Mouse (Mus musculus): ENCODE measurements around the gene Thap8. TPM values are rescaled to one million over a fixed set of nuclear protein-coding genes. Genes with fewer than 3 reads are reported as not detected.

The Thap8 gene
- polyA plus RNA-seq, 1 experiment from 2014 or later = 0.52 TPM

GRCm38 (mm10) chr7:30323795-30324194 is 43.9 kb downstream of the Thap8 start, which contains the start of gene Sdhaf1:
Sdhaf1 (minus strand) TSS chr7:30323895.
- 0 out of 2 replicates have a peak, but pooled peaks cover 12% of the 10 kb centered on the region for H3K27me3 ChIP-seq (replicated peaks)
- H3K27ac ChIP-seq = no peak within 1 kb of the TSS
- peak within 1 kb of the TSS; percentile 83 for H3K4me3 ChIP-seq
- 81% methylated on average over 3 of the region's 3 CpGs for WGBS
- H3K4me2 ChIP-seq (replicated peaks) = peak within 1 kb of the TSS; percentile 83
- peaks cover 22% of the 10 kb centered on the region for H3K4me1 ChIP-seq
- 0 out of 2 replicates have a peak, but pooled peaks cover 5% of the 10 kb centered on the region for H3K9me3 ChIP-seq
- 0 out of 2 replicates have a peak, but pooled peaks cover 4% of the 10 kb centered on the region for H3K36me3 ChIP-seq
- no peak for ATAC-seq (ENCODE audit: low FRiP score, low read depth)
- H3K9ac ChIP-seq = 0 out of 2 replicates have a peak within 1 kb of the TSS, but pooled peaks have one; percentile 86

- 0 out of 2 replicates have a peak, but pooled peaks cover 15% of the 10 kb centered on the region for H3K27me3 ChIP-seq (replicated peaks)
- H3K9ac ChIP-seq = no peak overlapping the region
- no peak overlapping the region for H3K27ac ChIP-seq
- peaks cover 22% of the 10 kb centered on the region for H3K4me1 ChIP-seq
- H3K4me3 ChIP-seq = no peak overlapping the region
- H3K36me3 ChIP-seq = 0 out of 2 replicates have a peak, but pooled peaks cover under 1% of the 10 kb centered on the region
- no peak overlapping the region for H3K4me2 ChIP-seq (replicated peaks)
- 83% methylated on average over 5 of the region's 5 CpGs for WGBS
- H3K9me3 ChIP-seq = 0 out of 2 replicates have a peak, but pooled peaks cover 5% of the 10 kb centered on the region
- ATAC-seq (ENCODE audit: low FRiP score, low read depth) = no peak
These were observed 44.5 kb downstream of the Thap8 start for GRCm38 (mm10) chr7:30324300-30324944.

GRCm38 (mm10) chr7:30325364-30325763 is 45.5 kb downstream of the Thap8 start:
- 0 out of 2 replicates have a peak, but pooled peaks cover 15% of the 10 kb centered on the region for H3K27me3 ChIP-seq (replicated peaks)
- ATAC-seq (ENCODE audit: low FRiP score, low read depth) = no peak
- H3K4me1 ChIP-seq = peaks cover 22% of the 10 kb centered on the region
- WGBS = 42% methylated on average over 2 of the region's 2 CpGs
- no peaks in the 10 kb centered on the region for H3K36me3 ChIP-seq
- no peak overlapping the region for H3K4me3 ChIP-seq
- H3K27ac ChIP-seq = no peak overlapping the region
- no peak overlapping the region for H3K4me2 ChIP-seq (replicated peaks)
- no peak overlapping the region for H3K9ac ChIP-seq
- H3K9me3 ChIP-seq = 0 out of 2 replicates have a peak, but pooled peaks cover 5% of the 10 kb centered on the region

- no peak for ATAC-seq (ENCODE audit: low FRiP score, low read depth)
- 0 out of 2 replicates have a peak, but pooled peaks cover 15% of the 10 kb centered on the region for H3K27me3 ChIP-seq (replicated peaks)
- H3K4me3 ChIP-seq = no peak overlapping the region
- no peak overlapping the region for H3K4me2 ChIP-seq (replicated peaks)
- peaks cover 16% of the 10 kb centered on the region for H3K4me1 ChIP-seq
- H3K9me3 ChIP-seq = 0 out of 2 replicates have a peak, but pooled peaks cover 5% of the 10 kb centered on the region
- no peak overlapping the region for H3K27ac ChIP-seq
- no peak overlapping the region for H3K9ac ChIP-seq
- H3K36me3 ChIP-seq = no peaks in the 10 kb centered on the region
These were observed 46.5 kb downstream of the Thap8 start for GRCm38 (mm10) chr7:30326427-30326826.

GRCm38 (mm10) chr7:30327140-30327539 is 47.2 kb downstream of the Thap8 start:
- Histone ChIP-seq H3K4me2 (replicated peaks) (no peak overlapping the region), H3K4me3 (no peak overlapping the region), H3K36me3 (no peaks in the 10 kb centered on the region), H3K27ac (no peak overlapping the region), H3K27me3 (replicated peaks) (0 out of 2 replicates have a peak, but pooled peaks cover 15% of the 10 kb centered on the region), H3K4me1 (peaks cover 15% of the 10 kb centered on the region; the same call in 1 of the 2 replicates), H3K9me3 (0 out of 2 replicates have a peak, but pooled peaks cover 5% of the 10 kb centered on the region), H3K9ac (no peak overlapping the region)
- ATAC-seq (ENCODE audit: low FRiP score, low read depth) = no peak
- 58% methylated on average over 15 of the region's 15 CpGs for WGBS

- H3K4me3 ChIP-seq = no peak overlapping the region
- no peak overlapping the region for H3K4me2 ChIP-seq (replicated peaks)
- ATAC-seq (ENCODE audit: low FRiP score, low read depth) = no peak
- H3K27ac ChIP-seq = no peak overlapping the region
- H3K36me3 ChIP-seq = no peaks in the 10 kb centered on the region
- H3K4me1 ChIP-seq = peaks cover 9% of the 10 kb centered on the region; the same call in 1 of the 2 replicates
- WGBS = 27% methylated on average over 10 of the region's 10 CpGs
- H3K9me3 ChIP-seq = 0 out of 2 replicates have a peak, but pooled peaks cover 5% of the 10 kb centered on the region
- 0 out of 2 replicates have a peak, but pooled peaks cover 15% of the 10 kb centered on the region for H3K27me3 ChIP-seq (replicated peaks)
- no peak overlapping the region for H3K9ac ChIP-seq
These were observed 48.5 kb downstream of the Thap8 start for GRCm38 (mm10) chr7:30328379-30328778.

GRCm38 (mm10) chr7:30331887-30332286 is 52.0 kb downstream of the Thap8 start:
- H3K27ac ChIP-seq = no peak overlapping the region
- H3K4me3 ChIP-seq = no peak overlapping the region
- WGBS = 7% methylated on average over 13 of the region's 13 CpGs
- peaks cover 9% of the 10 kb centered on the region; the same call in 1 of the 2 replicates for H3K4me1 ChIP-seq
- peak; percentile 92 for ATAC-seq (ENCODE audit: low FRiP score, low read depth)
- H3K9me3 ChIP-seq = no peaks in the 10 kb centered on the region
- H3K4me2 ChIP-seq (replicated peaks) = peak overlapping the region; percentile 50
- no peak overlapping the region for H3K9ac ChIP-seq
- H3K27me3 ChIP-seq (replicated peaks) = peaks cover 34% of the 10 kb centered on the region
- H3K36me3 ChIP-seq = no peaks in the 10 kb centered on the region

GRCm38 (mm10) chr7:30332622-30333259 is 52.8 kb downstream of the Thap8 start:
- ATAC-seq (ENCODE audit: low FRiP score, low read depth) = no peak
- H3K9me3 ChIP-seq = no peaks in the 10 kb centered on the region
- H3K9ac ChIP-seq = no peak overlapping the region
- no peak overlapping the region for H3K27ac ChIP-seq
- H3K36me3 ChIP-seq = no peaks in the 10 kb centered on the region
- peaks cover 29% of the 10 kb centered on the region for H3K27me3 ChIP-seq (replicated peaks)
- WGBS = 68% methylated on average over 18 of the region's 18 CpGs
- H3K4me3 ChIP-seq = no peak overlapping the region
- peaks cover 5% of the 10 kb centered on the region; the same call in 1 of the 2 replicates for H3K4me1 ChIP-seq
- peak overlapping the region; percentile 50 for H3K4me2 ChIP-seq (replicated peaks)

- Histone ChIP-seq H3K4me2 (replicated peaks) (no peak overlapping the region), H3K4me3 (no peak overlapping the region), H3K4me1 (peaks cover 5% of the 10 kb centered on the region; the same call in 1 of the 2 replicates), H3K9me3 (no peaks in the 10 kb centered on the region), H3K27ac (no peak overlapping the region), H3K36me3 (no peaks in the 10 kb centered on the region), H3K9ac (no peak overlapping the region), H3K27me3 (replicated peaks) (peaks cover 26% of the 10 kb centered on the region)
- WGBS = 56% methylated on average over 4 of the region's 4 CpGs
- ATAC-seq (ENCODE audit: low FRiP score, low read depth) = 0 out of 2 replicates have a peak, but pooled peaks have one; percentile 11
These were observed 53.5 kb downstream of the Thap8 start for GRCm38 (mm10) chr7:30333436-30333835.

- Histone ChIP-seq H3K36me3 (no peaks in the 10 kb centered on the region), H3K4me2 (replicated peaks) (no peak overlapping the region), H3K9ac (no peak overlapping the region), H3K4me3 (no peak overlapping the region), H3K27ac (no peak overlapping the region), H3K9me3 (no peaks in the 10 kb centered on the region), H3K4me1 (peaks cover 5% of the 10 kb centered on the region; the same call in 1 of the 2 replicates), H3K27me3 (replicated peaks) (peaks cover 19% of the 10 kb centered on the region)
- no peak for ATAC-seq (ENCODE audit: low FRiP score, low read depth)
- 61% methylated on average over 5 of the region's 5 CpGs for WGBS
These were observed 54.7 kb downstream of the Thap8 start for GRCm38 (mm10) chr7:30334563-30334962.

- Histone ChIP-seq H3K9me3 (no peaks in the 10 kb centered on the region), H3K36me3 (no peaks in the 10 kb centered on the region), H3K9ac (no peak overlapping the region), H3K4me2 (replicated peaks) (no peak overlapping the region), H3K27ac (no peak overlapping the region), H3K27me3 (replicated peaks) (peaks cover 19% of the 10 kb centered on the region), H3K4me3 (no peak overlapping the region), H3K4me1 (peaks cover 5% of the 10 kb centered on the region; the same call in 1 of the 2 replicates)
- WGBS = 74% methylated on average over 6 of the region's 6 CpGs
- ATAC-seq (ENCODE audit: low FRiP score, low read depth) = no peak
These were observed 55.8 kb downstream of the Thap8 start for GRCm38 (mm10) chr7:30335688-30336087.

- Histone ChIP-seq H3K9me3 (no peaks in the 10 kb centered on the region), H3K4me1 (peaks cover 3% of the 10 kb centered on the region; the same call in 1 of the 2 replicates), H3K36me3 (no peaks in the 10 kb centered on the region), H3K9ac (no peak overlapping the region), H3K4me2 (replicated peaks) (no peak overlapping the region), H3K4me3 (no peak overlapping the region), H3K27me3 (replicated peaks) (peaks cover 19% of the 10 kb centered on the region), H3K27ac (no peak overlapping the region)
- WGBS = 2% methylated on average over 9 of the region's 9 CpGs
- ATAC-seq (ENCODE audit: low FRiP score, low read depth) = no peak
These were observed 56.5 kb downstream of the Thap8 start for GRCm38 (mm10) chr7:30336384-30336783.
